Mouse (Mus musculus) megakaryocyte, embryonic 14.5 days (primary cell): ENCODE measurements at regions not wholly inside any gene's neighbourhood (a gene's known extent, or its start where the extent isn't known, plus 50 kb on each side); places are given as distances from the start of the nearest gene placed in this dataset.

ENCODE experiments used
- FLI1 ChIP-seq: IDR thresholded peaks from 2 replicates; pipeline ENCODE4 v1.6.1; 2012; ENCODE audit warnings: low read length, inconsistent platforms, mixed read lengths
- GATA1 ChIP-seq: IDR thresholded peaks from 3 replicates; pipeline ENCODE4 v1.6.1; 2012; ENCODE audit warnings: mixed read lengths, low read length, inconsistent platforms, borderline replicate concordance

DNA sequence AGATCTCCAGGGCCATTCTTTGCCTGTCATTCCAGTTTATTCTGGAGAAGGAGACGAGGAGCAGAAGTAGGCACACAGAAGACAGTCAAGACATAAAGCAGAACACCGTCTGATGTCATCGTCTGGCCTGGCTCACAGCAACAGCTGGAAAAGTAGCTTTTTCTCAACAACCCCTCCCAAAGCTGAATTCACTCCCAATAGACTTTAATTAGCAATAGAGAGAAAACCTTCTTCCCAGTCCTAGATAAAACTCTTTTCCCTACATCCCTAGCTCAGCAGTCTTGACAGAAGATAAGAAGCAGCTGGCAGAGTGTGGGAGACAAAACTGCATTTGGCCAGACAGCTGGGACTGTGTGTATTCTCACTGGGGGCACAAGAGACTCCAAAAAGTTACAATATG lies 59.3 kb upstream of the C1qtnf7 start:
- no peak for TF ChIP-seq GATA1
- TF ChIP-seq FLI1, result no peak
